Mouse (Mus musculus) hindbrain, embryonic 14.5 days (tissue): ENCODE measurements around the gene Gps2. TPM values are rescaled to one million over a fixed set of nuclear protein-coding genes. Genes with fewer than 3 reads are reported as not detected.

Source experiments
- ATAC-seq: fragments of 200-750 bp; cut with Nextera tagmentation; 2 replicates; pipeline ENCODE4 v1.8.0; 2017; ENCODE audit warnings: moderate number of reproducible peaks, mild to moderate bottlenecking, moderate TSS enrichment, moderate library complexity; ENCODE audit not compliant: low FRiP score
- DNase-seq: peaks from one replicate; pipeline ENCODE4 v3.0.0-alpha.2; 2015; ENCODE audit warnings: low spot score
- H3K27ac ChIP-seq: fragments of 300-500 bp; sonication (generic); 2 replicates; pipeline ENCODE4 v1.5.1; 2014; ENCODE audit warnings: mild to moderate bottlenecking, moderate library complexity
- H3K27me3 ChIP-seq: fragments of 300-500 bp; sonication (generic); 2 replicates; pipeline ENCODE4 v1.6.1; 2014; ENCODE audit warnings: mild to moderate bottlenecking, low read length, mixed read lengths; ENCODE audit not compliant: control insufficient read depth, insufficient read depth
- H3K36me3 ChIP-seq: fragments of 300-500 bp; sonication (generic); replicated peaks from 2 replicates; pipeline ENCODE4 v1.6.1; 2014; ENCODE audit not compliant: control insufficient read depth, insufficient read depth
- H3K4me1 ChIP-seq: fragments of 300-500 bp; sonication (generic); replicated peaks from 2 replicates; pipeline ENCODE4 v1.6.1; 2014; ENCODE audit warnings: antibody characterized with exemption, low read length, mixed read lengths; ENCODE audit not compliant: control insufficient read depth, insufficient read depth
- H3K4me2 ChIP-seq: fragments of 300-500 bp; sonication (generic); replicated peaks from 2 replicates; pipeline ENCODE4 v1.6.1; 2014; ENCODE audit warnings: mild to moderate bottlenecking, moderate library complexity
- H3K4me3 ChIP-seq: fragments of 300-500 bp; sonication (generic); replicated peaks from 2 replicates; pipeline ENCODE4 v1.5.1; 2014; ENCODE audit warnings: mild to moderate bottlenecking, low read length
- H3K9ac ChIP-seq: fragments of 300-500 bp; sonication (generic); 2 replicates; pipeline ENCODE4 v1.6.1; 2014
- H3K9me3 ChIP-seq: fragments of 300-500 bp; sonication (generic); 2 replicates; pipeline ENCODE4 v1.6.1; 2016; ENCODE audit warnings: low read length; ENCODE audit not compliant: control insufficient read depth
- WGBS: fragments of 180-500 bp; shearing (Covaris S2); extraction: QIAGEN DNeasy Blood & Tissue Kit; methylation state at CpG from one replicate; pipeline ENCODE4 v1.1.7; 2014; 5-methylcytosine and 5-hydroxymethylcytosine counted together
- polyA plus RNA-seq: library from polyadenylated mRNA; unstranded; fragments of >200 nt; fragmentation: Nextera tagmentation; extraction: Ambion mirVana; gene quantifications from 2 replicates; pipeline ENCODE4 v1.2.1, GENCODE M21; 2014

The Gps2 gene
- polyA plus RNA-seq, 1 experiment from 2014 or later: 50.4 TPM

DNA sequence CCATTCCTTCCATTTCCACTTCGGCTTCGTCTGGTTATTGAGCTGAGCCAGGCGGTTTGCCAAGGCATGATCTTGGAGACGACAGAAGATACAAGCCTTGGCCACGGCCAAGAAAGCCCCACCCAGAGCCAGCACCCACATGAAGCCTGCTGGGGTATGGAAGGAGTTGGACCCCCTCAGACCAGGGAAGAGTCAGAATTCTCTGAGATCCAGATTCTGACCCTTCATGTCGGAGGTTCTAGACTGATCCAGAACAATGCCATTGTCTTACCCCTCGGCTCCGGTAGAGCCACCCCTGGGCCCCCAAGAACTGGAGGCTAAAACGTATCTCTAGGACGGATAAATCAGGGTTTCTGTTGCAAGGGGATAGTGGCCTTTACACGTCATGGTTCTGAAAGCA is 35.8 kb upstream of the Gps2 start, which contains the start of gene Tmem95:
Tmem95 (minus strand) TSS at position 141 of the 400 bp plus-strand sequence.
- 89% methylated on average over 11 of the region's 11 CpGs for WGBS
- peak within 1 kb of the TSS; percentile 29 for H3K4me2 ChIP-seq
- H3K4me3 ChIP-seq: 0 out of 2 replicates have a peak within 1 kb of the TSS, but pooled peaks have one; percentile 9
- no peak within 1 kb of the TSS for H3K27ac ChIP-seq
- H3K4me1 ChIP-seq: peaks cover 16% of the 10 kb centered on the region; the same call in 1 of the 2 replicates
- H3K36me3 ChIP-seq: no peaks in the 10 kb centered on the region
- no peak within 1 kb of the TSS for H3K9ac ChIP-seq
- DNase-seq: no peak
- no peaks in the 10 kb centered on the region for H3K9me3 ChIP-seq
- ATAC-seq: no peak
- peaks cover 15% of the 10 kb centered on the region for H3K27me3 ChIP-seq

- H3K4me3 ChIP-seq: no peak overlapping the region
- H3K27me3 ChIP-seq: peaks cover 15% of the 10 kb centered on the region
- no peak overlapping the region for H3K9ac ChIP-seq
- ATAC-seq: no peak
- H3K9me3 ChIP-seq: no peaks in the 10 kb centered on the region
- 73% methylated on average over 3 of the region's 3 CpGs for WGBS
- H3K4me1 ChIP-seq: peaks cover 16% of the 10 kb centered on the region; the same call in 1 of the 2 replicates
- no peaks in the 10 kb centered on the region for H3K36me3 ChIP-seq
- DNase-seq: no peak
- H3K27ac ChIP-seq: no peak overlapping the region
- H3K4me2 ChIP-seq: no peak overlapping the region
Observed at GRCm38 (mm10) chr11:69878399-69878798, 35.3 kb upstream of the Gps2 start.

GRCm38 (mm10) chr11:69878952-69879351 is 34.7 kb upstream of the Gps2 start:
- Histone ChIP-seq H3K4me2 (0 out of 2 replicates have a peak overlapping the region, but pooled peaks have one; percentile 66), H3K4me3 (no peak overlapping the region), H3K36me3 (no peaks in the 10 kb centered on the region), H3K9me3 (no peaks in the 10 kb centered on the region), H3K27me3 (peaks cover 15% of the 10 kb centered on the region), H3K9ac (no peak overlapping the region), H3K4me1 (peaks cover 16% of the 10 kb centered on the region; the same call in 1 of the 2 replicates), H3K27ac (no peak overlapping the region)
- DNase-seq (no peak), ATAC-seq (no peak)
- 92% methylated on average over 6 of the region's 6 CpGs for WGBS

DNA sequence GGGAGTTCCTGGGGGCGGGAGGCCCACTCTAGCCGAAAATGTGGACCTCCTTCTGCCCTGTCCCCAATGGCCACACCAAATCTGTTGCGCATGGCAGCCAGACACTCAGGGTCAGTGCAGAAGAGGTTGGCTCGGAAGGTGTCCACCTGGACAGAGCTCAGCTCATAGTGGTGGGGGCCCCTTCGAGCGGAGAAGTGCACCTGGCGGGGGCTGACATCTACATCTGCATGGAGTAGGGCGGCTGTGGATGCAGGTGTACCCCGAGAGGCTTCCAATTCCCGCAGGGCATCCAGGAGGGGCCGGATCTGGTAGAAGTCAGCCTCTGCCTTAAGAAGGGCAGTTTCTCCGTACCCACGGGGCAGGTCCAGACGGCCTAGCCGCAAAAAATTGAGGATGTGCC is 34.0 kb upstream of the Gps2 start:
- Histone ChIP-seq H3K27ac (no peak overlapping the region), H3K4me2 (peak overlapping the region; percentile 66), H3K4me1 (peaks cover 16% of the 10 kb centered on the region; the same call in 1 of the 2 replicates), H3K9ac (no peak overlapping the region), H3K4me3 (peak overlapping the region; percentile 37), H3K27me3 (peaks cover 15% of the 10 kb centered on the region), H3K36me3 (no peaks in the 10 kb centered on the region), H3K9me3 (no peaks in the 10 kb centered on the region)
- no peak for ATAC-seq
- no peak for DNase-seq
- WGBS: 55% methylated on average over 15 of the region's 15 CpGs

DNA sequence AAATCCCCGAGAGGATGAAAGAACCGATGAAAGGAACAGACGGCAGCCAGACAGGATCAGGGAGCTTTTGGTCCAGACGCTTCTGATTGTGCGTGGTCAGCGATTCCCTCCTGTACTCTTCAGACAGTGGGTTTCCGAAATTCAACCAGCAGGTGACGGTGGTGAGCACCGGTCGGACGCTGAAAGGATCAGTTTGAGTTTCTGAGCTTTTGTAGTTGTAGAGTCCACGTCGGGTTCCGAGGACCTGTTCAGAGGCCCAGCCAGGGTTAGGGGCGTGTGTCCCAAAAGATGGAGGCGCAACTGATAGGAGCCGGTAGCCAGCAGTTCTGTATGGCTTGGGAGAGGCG is 33.2 kb upstream of the Gps2 start:
- Histone ChIP-seq H3K36me3 (no peaks in the 10 kb centered on the region), H3K4me1 (peaks cover 16% of the 10 kb centered on the region; the same call in 1 of the 2 replicates), H3K9me3 (no peaks in the 10 kb centered on the region), H3K9ac (peak overlapping the region; percentile 57), H3K4me2 (peak overlapping the region; percentile 66), H3K4me3 (peak overlapping the region; percentile 37), H3K27ac (peak overlapping the region; percentile 14), H3K27me3 (peaks cover 15% of the 10 kb centered on the region)
- DNase-seq (peak; percentile 68), ATAC-seq (0 out of 2 replicates have a peak, but pooled peaks have one; percentile 25)
- 0% methylated on average over 18 of the region's 18 CpGs for WGBS

DNA sequence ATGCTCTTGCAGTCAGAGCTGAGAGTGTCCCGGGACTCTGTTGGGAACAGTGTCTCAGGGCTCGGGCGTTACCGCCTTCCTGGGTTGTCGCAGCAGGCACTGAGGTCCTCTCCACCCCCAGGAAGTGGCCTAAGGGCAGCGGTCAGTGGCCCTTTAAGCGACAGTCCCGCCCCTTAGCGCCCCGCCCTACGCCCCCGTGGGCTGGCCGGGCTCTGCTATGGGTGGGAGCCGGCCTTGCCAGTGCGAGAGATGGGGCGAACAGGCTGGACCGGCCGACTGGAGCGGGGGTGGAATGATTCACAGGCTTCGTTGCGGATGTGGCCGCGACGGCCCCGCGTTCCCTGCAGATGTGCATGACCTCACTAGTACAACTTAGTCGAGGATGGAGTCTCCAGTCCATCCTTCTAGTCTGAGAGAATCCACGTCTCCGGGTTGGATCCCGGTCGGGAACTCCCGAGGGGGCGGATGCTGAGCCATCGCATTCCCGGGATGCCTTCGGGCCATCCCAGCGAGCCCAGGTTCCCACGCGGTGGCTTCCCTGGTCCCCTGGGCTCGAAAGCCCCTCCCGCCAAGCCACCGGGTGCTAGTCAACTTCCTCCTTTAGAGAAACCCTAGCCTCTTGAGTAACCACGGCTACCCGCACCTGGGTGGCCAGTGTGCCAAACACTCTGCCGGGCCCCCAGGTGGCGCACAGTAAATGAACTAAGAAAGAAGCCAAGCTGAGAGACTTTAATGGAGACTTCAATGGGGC is 32.7 kb upstream of the Gps2 start, which contains the start of gene Kctd11:
Kctd11 (minus strand) TSS at position 554 of the 751 bp plus-strand sequence.
- H3K9ac ChIP-seq: peak within 1 kb of the TSS; percentile 57
- no peaks in the 10 kb centered on the region for H3K9me3 ChIP-seq
- peak within 1 kb of the TSS; percentile 14 for H3K27ac ChIP-seq
- no peaks in the 10 kb centered on the region for H3K36me3 ChIP-seq
- DNase-seq: peak; percentile 49
- peaks cover 16% of the 10 kb centered on the region; the same call in 1 of the 2 replicates for H3K4me1 ChIP-seq
- under 1% methylated on average over 46 of the region's 46 CpGs for WGBS
- peaks cover 15% of the 10 kb centered on the region for H3K27me3 ChIP-seq
- peak; percentile 80 for ATAC-seq
- H3K4me3 ChIP-seq: peak within 1 kb of the TSS; percentile 37
- peak within 1 kb of the TSS; percentile 66 for H3K4me2 ChIP-seq

- H3K9ac ChIP-seq: peak overlapping the region; percentile 57
- H3K27me3 ChIP-seq: peaks cover 15% of the 10 kb centered on the region
- WGBS: 62% methylated on average over 21 of the region's 21 CpGs
Observed at GRCm38 (mm10) chr11:69881787-69882670, 31.7 kb upstream of the Gps2 start.

DNA sequence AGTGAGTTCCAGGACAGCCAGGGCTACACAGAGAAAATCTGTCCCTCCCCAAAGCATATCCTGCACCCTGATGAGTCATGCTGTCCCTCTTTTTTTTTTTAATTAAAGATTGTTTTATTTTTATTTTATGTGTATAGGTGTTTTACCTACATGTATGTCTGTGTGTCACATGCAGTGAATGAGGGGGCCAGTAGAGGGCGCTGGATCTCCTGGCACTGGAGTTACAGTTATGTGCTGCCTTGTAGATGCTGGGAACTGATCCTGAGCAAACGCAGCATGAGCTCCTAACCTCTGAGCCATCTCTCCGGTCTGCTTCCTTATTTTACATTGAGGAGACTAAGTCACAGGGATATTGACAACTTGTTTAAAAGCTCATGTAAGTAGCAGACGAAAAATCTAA is 30.6 kb upstream of the Gps2 start:
- WGBS: 63% methylated on average over 4 of the region's 4 CpGs
- ATAC-seq: no peak

More at GRCm38 (mm10) chr11:69881787-69882670, 31.7 kb upstream of the Gps2 start:
- H3K4me3 ChIP-seq: peak overlapping the region; percentile 37
- ATAC-seq: no peak
- no peak for DNase-seq
- H3K36me3 ChIP-seq: no peaks in the 10 kb centered on the region
- peaks cover 16% of the 10 kb centered on the region; the same call in 1 of the 2 replicates for H3K4me1 ChIP-seq
- H3K4me2 ChIP-seq: peak overlapping the region; percentile 66
- no peak overlapping the region for H3K27ac ChIP-seq
- H3K9me3 ChIP-seq: no peaks in the 10 kb centered on the region

More for the DNA sequence above, 30.6 kb upstream of the Gps2 start:
- no peaks in the 10 kb centered on the region for H3K36me3 ChIP-seq
- H3K4me2 ChIP-seq: no peak overlapping the region
- H3K9me3 ChIP-seq: no peaks in the 10 kb centered on the region
- H3K27ac ChIP-seq: no peak overlapping the region
- peaks cover 15% of the 10 kb centered on the region for H3K27me3 ChIP-seq
- H3K9ac ChIP-seq: no peak overlapping the region
- no peak overlapping the region for H3K4me3 ChIP-seq
- H3K4me1 ChIP-seq: peaks cover 16% of the 10 kb centered on the region; the same call in 1 of the 2 replicates
- DNase-seq: no peak
